Mouse (Mus musculus): ENCODE measurements around the gene Sox1. TPM values are rescaled to one million over a fixed set of nuclear protein-coding genes. Genes with fewer than 3 reads are reported as not detected.

Sox1 gene
- polyA plus RNA-seq, 1 experiment from 2014 or later = 1.1 TPM

DNA sequence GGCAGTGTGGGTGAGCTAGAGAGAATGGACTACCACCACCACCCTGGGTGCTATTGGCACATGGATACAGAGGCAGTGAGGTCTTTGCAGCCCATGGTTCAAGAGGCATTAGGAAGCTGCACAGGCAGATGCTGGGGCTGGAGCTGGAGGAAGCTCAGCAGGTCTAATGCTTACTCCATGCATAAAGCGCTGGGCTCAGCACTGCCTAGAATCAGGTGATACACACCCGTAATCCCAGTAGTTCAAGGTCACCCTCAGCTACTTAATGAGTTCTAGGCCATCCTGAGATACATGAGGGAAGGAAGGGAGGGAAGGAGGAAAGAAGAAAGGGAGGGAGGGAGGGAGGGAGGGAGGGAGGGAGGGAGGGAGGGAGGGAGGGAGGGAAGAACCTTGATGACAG, 50.2 kb downstream of the Sox1 start:
- H3K4me2 ChIP-seq (ENCODE audit: low read depth, low read length) = no peak overlapping the region
- H3K27ac ChIP-seq (ENCODE audit: low read depth, low read length) = no peak overlapping the region
- no peaks in the 10 kb centered on the region for H3K9me3 ChIP-seq (ENCODE audit: control insufficient read depth, low read length)
- H3K27me3 ChIP-seq (ENCODE audit: control insufficient read depth, insufficient read depth, low read length) = peaks cover 15% of the 10 kb centered on the region
- no peak overlapping the region for H3K9ac ChIP-seq (replicated peaks; ENCODE audit: low read depth, low read length)
- peaks cover 5% of the 10 kb centered on the region; the same call in 1 of the 2 replicates for H3K4me1 ChIP-seq (ENCODE audit: control insufficient read depth, insufficient read depth, low read length)
- 78% methylated on average over 2 of the region's 2 CpGs for WGBS
- ATAC-seq (ENCODE audit: low read depth) = no peak
- no peaks in the 10 kb centered on the region for H3K36me3 ChIP-seq (ENCODE audit: control insufficient read depth, insufficient read depth, low read length)
- H3K4me3 ChIP-seq (ENCODE audit: low read depth, low read length) = no peak overlapping the region

DNA sequence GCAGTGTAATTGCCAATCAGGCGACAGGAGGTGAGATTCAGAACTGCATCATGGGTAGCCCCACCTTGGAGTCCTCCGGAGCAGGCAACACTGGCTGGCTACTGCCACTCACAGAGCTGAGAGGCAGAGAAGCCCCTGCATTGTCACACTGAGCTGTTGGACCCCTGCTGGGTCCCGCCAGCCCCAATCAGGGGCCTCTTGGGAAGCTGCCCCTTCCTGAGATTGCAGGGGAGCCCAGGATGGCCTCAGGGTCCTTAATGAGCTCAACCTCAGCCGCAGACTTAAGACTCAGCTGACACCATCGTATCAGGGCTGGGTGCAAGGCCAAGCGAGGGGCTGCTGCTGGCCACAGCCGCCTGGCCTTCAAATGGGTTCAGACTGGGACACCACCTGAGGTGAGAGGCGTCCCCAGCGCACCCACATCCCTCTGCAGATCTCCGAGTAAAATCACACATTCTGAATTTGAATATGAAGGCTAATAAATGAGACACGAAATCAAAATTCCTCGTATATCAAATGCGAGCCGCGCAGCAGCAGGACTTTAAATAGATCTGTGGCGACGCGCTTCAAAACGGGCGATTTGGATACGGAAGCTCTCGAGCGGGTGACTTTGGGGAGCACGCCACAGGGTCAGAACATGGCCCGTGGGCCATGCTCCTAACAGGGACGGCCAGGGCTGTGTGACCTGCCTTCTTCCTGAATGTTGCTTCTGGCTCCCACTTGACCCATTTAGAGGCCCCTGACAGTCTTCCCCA, 51.0 kb downstream of the Sox1 start:
- H3K4me3 ChIP-seq (ENCODE audit: low read depth, low read length) = peak overlapping the region; percentile 4; the same call in 1 of the 2 replicates
- H3K36me3 ChIP-seq (ENCODE audit: control insufficient read depth, insufficient read depth, low read length) = no peaks in the 10 kb centered on the region
- peaks cover 5% of the 10 kb centered on the region; the same call in 1 of the 2 replicates for H3K4me1 ChIP-seq (ENCODE audit: control insufficient read depth, insufficient read depth, low read length)
- 0 out of 2 replicates have a peak overlapping the region, but pooled peaks have one; percentile 34 for H3K9ac ChIP-seq (replicated peaks; ENCODE audit: low read depth, low read length)
- 4% methylated on average over 26 of the region's 26 CpGs for WGBS
- H3K27ac ChIP-seq (ENCODE audit: low read depth, low read length) = no peak overlapping the region
- ATAC-seq (ENCODE audit: low read depth) = peak; percentile 44; the same call in 1 of the 2 replicates
- H3K9me3 ChIP-seq (ENCODE audit: control insufficient read depth, low read length) = no peaks in the 10 kb centered on the region
- H3K4me2 ChIP-seq (ENCODE audit: low read depth, low read length) = peak overlapping the region; percentile 36
- peaks cover 15% of the 10 kb centered on the region for H3K27me3 ChIP-seq (ENCODE audit: control insufficient read depth, insufficient read depth, low read length)

Small RNA genes lying within 50 kb of the gene (microRNA-seq; reads per million reads assigned to microRNA genes)
- gene Gm25239 = not detected

Other genes starting within 250 kb of the Sox1 start
- gene A230072I06Rik, start 116.5 kb upstream of the Sox1 start, polyA plus RNA-seq (2014; fragmentation: Nextera tagmentation; extraction: Ambion mirVana) = not detected in 2 replicates
- not detected in 2 replicates for gene Spaca7, start 177.7 kb downstream of the Sox1 start, polyA plus RNA-seq (2014; fragmentation: Nextera tagmentation; extraction: Ambion mirVana)